Mouse (Mus musculus) brain, adult 10 weeks (tissue): ENCODE data around the gene Cda. TPM values are rescaled to one million over a fixed set of nuclear protein-coding genes. Genes with fewer than 3 reads are reported as not detected.

Experiments used
- polyA plus RNA-seq: library from polyadenylated mRNA; stranded (reverse); fragments of 350-450 nt; fragmentation: Illumina TruSeq; extraction: RNeasy Lipid Tissue Mini Kit (QIAGEN cat#74804); gene quantifications from one replicate; pipeline ENCODE4 v1.2.3, GENCODE M21; 2015; ENCODE audit warnings: low read depth, low replicate concordance

Gene Cda
- polyA plus RNA-seq, result 4.9 TPM

DNA sequence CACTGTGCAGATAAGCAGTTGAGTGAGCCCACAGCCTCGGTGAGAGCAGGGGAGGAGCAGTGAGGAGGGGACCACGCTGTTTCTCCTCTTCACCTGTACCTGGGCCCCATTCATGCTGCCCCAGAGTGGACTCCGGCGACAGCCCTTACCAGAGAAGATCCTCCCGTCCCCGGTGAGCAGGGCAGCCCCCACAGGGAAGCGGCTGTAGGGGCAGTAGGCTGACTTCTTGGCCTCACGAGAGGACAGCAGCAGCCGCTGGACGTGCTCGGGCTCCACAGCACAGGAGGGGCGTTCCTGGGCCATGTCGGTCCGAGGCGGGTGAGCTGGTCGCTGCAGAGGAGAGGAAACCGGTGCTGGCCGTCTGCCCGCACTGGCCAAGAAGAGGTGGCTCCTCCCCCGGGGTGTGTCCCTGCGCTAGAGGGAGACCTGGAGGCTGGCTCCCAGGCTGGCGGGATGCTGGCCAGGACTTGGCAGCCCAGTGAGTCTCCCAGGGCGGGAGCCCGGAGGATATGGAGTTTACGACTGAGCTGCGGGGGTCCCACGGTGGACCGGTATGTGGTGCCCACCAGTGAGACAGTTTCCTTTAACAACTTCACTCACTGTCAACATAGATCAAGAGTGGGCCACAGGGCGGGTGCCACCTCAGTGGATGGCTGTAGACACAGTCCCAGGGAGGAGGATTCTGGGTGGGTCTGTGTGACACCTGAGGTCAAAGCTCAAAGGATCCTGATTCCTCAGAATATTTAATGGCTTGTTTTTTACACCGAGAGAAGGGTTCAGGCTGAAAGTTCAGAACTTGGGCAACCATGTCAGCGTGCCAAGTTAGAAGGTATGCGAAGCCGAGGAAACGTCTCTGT, at the start of gene Cda:
TSS of gene Cda (minus strand) at position 352 of the 857 bp plus-strand sequence.

GRCm38 (mm10) chr4:138395971-138396645, 28.3 kb upstream of the Cda start, which contains the start of gene Fam43b:
Gene Fam43b (minus strand): TSS chr4:138396528.

DNA sequence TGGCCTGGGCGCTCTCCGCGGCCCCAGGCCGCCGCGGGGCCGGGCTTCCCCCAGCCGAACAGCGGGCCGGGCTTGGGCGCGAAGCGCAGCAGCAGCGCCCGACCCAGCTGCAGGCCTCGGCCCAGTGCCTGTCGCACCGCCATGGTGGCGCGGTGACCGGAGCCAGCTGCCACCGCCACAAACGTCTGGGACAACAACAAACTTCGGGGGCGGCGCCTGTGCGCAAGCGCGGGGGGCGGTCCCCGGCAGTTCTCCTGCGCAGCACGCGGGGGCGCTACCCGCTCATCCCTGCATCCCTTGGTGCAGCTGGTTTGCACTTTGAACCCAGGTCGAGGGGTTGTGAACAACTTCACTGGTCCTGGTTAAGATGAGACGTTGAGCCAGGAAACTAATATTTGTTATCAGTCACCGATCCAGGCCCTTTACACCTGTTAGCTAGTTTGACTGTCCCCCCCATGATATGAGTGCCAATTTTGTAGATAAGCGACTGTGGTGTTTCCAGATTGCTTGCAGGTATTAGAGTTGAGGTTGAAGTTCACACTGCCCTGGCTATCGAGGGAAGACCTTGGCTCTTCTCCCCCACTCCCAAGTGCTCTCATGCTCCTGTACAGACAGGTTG, 41.6 kb downstream of the Cda start, which contains the start of gene Pink1:
TSS of gene Pink1 (minus strand) at position 231 of the 619 bp plus-strand sequence.

DNA sequence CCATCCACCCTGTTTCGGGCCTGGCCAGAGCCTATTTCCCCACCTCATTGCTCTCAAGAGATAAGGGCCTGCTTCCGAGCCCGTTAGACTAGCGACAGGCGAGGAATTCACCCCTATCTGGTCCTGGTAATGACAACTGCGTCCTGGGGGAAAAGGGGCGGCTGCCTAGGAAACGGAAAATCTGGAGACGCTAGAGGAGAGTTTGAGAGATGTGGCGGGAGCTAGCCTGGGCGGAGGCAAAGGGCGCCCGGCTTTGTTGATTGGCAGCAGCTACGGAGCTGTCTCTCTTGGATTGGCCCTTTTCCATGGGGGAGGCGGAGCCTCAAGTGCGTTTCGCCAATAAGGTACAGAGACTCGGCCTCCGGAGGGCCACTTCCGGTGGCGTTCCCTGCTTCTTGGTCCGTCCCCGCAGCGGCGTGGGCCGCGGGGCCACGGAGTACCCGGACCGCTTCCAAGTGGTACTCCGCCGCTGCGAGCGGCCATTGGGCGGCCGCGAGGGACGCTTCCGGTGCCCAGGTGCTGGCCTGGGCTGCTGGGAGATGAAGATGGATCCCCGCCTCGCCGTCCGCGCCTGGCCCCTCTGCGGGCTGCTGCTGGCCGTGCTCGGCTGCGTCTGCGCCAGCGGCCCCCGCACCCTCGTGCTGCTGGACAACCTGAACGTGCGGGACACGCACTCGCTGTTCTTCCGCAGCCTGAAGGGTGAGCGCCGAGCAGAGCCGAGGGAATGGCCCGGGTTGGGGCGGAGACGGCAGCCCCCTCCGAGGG, 63.3 kb downstream of the Cda start, which contains the start of gene Ddost:
TSS of gene Ddost (plus strand) at position 391 of the 765 bp plus-strand sequence.

Other genes starting within 250 kb of the Cda start
- 209 TPM for gene Hp1bp3, start 151.7 kb downstream of the Cda start, polyA plus RNA-seq
- 73.9 TPM for gene Sh2d5, start 117.6 kb downstream of the Cda start, polyA plus RNA-seq
- gene Kif17, start 117.6 kb downstream of the Cda start, polyA plus RNA-seq, result 21.6 TPM
- 112 TPM for gene Ddost, start 63.3 kb downstream of the Cda start, polyA plus RNA-seq
- 413 TPM for gene Pink1, start 41.7 kb downstream of the Cda start, polyA plus RNA-seq
- gene Fam43b, start 28.5 kb upstream of the Cda start, polyA plus RNA-seq, result 18.7 TPM
- 30.1 TPM for gene Mul1, start 66.7 kb upstream of the Cda start, polyA plus RNA-seq
- gene Camk2n1, start 86.3 kb upstream of the Cda start, polyA plus RNA-seq, result 1,117 TPM